Mouse (Mus musculus) lung, postnatal 0 days (tissue): ENCODE results near the gene Mylip.

ENCODE experiments used
- CTCF ChIP-seq: IDR thresholded peaks from 2 replicates; pipeline ENCODE4 v1.5.1; 2016; ENCODE audit warnings: antibody characterized with exemption, mild to moderate bottlenecking
- EP300 ChIP-seq: IDR thresholded peaks from 2 replicates; pipeline ENCODE4 v1.6.1; 2016; ENCODE audit warnings: antibody characterized with exemption, mild to moderate bottlenecking, control low read depth

GRCm38 (mm10) chr13:45422251-45422650 lies 32.7 kb downstream of the Mylip start:
- TF ChIP-seq EP300 (no peak), CTCF (no peak)
